Mouse (Mus musculus): ENCODE measurements around the gene Znrf1.

Znrf1 gene

DNA sequence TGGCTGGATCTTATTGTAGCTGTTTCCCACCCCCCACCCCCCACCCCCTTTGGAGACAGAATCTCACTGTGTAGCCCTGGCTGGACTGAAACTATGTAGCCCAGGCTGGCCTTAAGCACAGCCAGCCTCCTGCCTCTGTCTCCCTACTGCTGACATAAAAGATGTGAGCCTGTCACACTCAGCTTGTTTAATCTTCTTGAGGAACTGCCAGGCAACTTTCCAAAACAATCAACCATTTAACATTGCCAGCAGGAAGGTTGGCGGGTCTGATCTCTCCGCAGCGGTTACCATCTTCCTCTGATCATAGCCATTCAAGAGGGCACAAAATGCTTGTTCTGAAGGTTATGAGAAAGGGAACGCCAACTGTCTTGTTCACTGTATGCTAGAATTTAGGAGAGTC is 2.4 kb upstream of the Znrf1 start:
- DNase-seq (ENCODE audit: low spot score) = no peak

- no peak for DNase-seq (ENCODE audit: low spot score)
Observed at GRCm38 (mm10) chr8:111535491-111535890, 406 bp upstream of the Znrf1 start.

GRCm38 (mm10) chr8:111536978-111537764 is 1.3 kb downstream of the Znrf1 start:
- no peak for DNase-seq (ENCODE audit: low spot score)

- no peak for DNase-seq (ENCODE audit: low spot score)
Observed at GRCm38 (mm10) chr8:111537765-111538158, 1.9 kb downstream of the Znrf1 start.

- DNase-seq (ENCODE audit: low spot score) = no peak
Observed at GRCm38 (mm10) chr8:111538194-111538593, 2.3 kb downstream of the Znrf1 start.

DNA sequence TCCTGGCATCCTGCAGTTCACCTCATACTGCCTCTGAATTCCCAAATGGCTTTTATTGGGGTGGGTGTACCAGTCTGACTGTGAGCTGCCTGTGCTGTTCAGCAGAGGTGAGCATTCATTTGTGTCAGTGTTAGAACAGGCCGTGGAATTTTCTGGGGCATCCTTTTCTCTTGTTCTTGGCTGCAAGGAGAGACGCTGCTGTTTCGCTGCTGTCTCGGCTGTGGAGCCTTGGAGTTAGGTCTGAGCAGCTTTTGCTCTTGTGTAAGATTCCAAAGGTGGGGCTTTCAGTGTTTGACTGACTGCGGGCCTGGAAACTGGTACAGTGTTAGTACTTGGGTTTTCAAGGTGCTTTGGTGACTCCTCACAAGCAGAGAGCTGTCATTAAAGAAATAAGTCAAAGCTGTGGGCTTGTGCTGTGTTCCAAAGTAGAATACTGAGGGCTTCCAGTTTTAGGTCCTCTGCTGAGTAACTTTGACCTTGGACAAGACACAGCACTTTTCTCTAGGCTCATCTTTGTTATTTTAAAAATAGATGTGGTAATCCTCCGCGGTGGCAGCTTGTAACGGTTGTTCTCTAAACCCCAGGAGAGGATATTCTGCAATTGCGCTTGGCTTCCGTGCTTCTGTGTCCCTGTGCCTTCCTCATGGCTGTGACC is 3.7 kb downstream of the Znrf1 start:
- no peak for DNase-seq (ENCODE audit: low spot score)

- DNase-seq (ENCODE audit: low spot score) = no peak
Observed at GRCm38 (mm10) chr8:111543712-111544380, 7.9 kb downstream of the Znrf1 start.

- DNase-seq (ENCODE audit: low spot score) = no peak
Observed at GRCm38 (mm10) chr8:111545406-111546156, 9.7 kb downstream of the Znrf1 start.

DNA sequence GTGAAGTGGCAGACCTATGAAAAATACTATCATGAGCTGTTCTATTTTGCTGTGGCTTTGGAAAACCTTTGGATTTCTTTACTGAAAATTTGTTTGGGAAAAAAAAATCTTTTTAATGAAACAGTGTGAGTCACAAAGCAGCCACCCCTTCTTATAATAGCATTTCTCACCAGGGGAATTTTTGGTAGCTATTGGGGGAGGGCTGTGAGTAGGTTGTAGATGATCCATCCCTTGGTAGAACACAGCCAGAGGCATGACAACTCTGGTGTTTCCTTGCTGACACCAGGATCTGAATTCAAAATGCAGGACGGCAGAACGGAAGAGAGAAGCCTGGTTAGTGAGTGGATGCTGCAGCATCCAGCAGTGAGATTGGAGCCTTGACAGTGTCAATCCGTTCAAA is 11.2 kb downstream of the Znrf1 start:
- no peak for DNase-seq (ENCODE audit: low spot score)

GRCm38 (mm10) chr8:111548201-111548600 is 12.3 kb downstream of the Znrf1 start:
- no peak for DNase-seq (ENCODE audit: low spot score)

- DNase-seq (ENCODE audit: low spot score) = no peak
Observed at GRCm38 (mm10) chr8:111550002-111550870, 14.3 kb downstream of the Znrf1 start.

DNA sequence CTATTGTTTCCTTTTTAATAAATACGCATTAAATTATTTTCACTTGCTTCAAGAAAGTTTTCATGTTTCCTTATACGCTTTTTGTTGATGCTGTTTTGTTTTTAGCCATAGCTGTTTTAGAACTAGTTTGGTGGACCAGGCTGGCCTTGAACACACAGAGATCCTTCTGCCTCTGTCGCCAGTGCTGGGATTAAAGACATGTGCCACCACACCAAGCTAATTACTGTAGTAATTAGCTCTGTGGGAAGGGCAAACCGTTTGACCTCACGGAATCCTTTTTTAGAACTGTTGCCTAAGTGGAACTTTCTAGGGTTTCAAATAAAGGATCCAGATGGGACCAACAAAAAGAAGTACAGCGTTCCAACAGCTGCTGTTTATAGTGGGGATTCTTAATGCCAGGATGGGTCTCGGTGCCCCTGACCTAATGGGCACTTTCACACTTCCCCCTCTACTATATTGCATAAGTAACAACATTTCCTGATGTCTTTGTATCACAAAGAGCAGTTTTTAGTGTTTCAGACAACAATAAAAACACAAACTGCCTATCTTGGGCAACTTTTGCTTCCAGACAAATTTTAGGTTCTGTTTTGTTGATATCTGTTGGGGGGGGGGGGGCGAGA is 15.7 kb downstream of the Znrf1 start:
- no peak for DNase-seq (ENCODE audit: low spot score)

GRCm38 (mm10) chr8:111561824-111562223 is 25.9 kb downstream of the Znrf1 start:
- DNase-seq (ENCODE audit: low spot score) = no peak

GRCm38 (mm10) chr8:111562274-111562803 is 26.4 kb downstream of the Znrf1 start:
- no peak for DNase-seq (ENCODE audit: low spot score)

GRCm38 (mm10) chr8:111563075-111563474 is 27.2 kb downstream of the Znrf1 start:
- DNase-seq (ENCODE audit: low spot score) = no peak

- DNase-seq (ENCODE audit: low spot score) = no peak
Observed at GRCm38 (mm10) chr8:111563687-111564086, 27.8 kb downstream of the Znrf1 start.

DNA sequence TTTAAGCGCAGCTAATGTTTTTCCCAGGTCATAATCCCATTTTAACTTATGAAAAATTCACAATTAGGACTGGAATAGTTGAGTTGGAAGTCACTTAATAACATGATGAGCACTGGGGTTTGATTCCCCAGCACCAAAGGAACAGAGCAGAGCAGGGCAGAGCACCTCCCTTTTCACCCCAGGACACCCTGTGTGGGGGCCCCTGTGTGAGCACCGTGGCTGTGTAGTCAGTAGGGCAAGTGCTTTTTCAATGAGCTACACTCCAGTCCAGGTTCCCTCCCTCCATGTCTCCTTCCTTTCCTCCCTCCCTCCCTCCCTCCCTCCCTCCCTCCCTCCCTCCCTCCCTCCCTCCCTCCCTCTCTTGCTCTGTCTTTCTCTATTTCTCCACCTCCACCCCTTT is 28.2 kb downstream of the Znrf1 start:
- no peak for DNase-seq (ENCODE audit: low spot score)

- no peak for DNase-seq (ENCODE audit: low spot score)
Observed at GRCm38 (mm10) chr8:111565784-111566191, 29.9 kb downstream of the Znrf1 start.

GRCm38 (mm10) chr8:111566326-111566725 is 30.4 kb downstream of the Znrf1 start:
- DNase-seq (ENCODE audit: low spot score) = no peak

DNA sequence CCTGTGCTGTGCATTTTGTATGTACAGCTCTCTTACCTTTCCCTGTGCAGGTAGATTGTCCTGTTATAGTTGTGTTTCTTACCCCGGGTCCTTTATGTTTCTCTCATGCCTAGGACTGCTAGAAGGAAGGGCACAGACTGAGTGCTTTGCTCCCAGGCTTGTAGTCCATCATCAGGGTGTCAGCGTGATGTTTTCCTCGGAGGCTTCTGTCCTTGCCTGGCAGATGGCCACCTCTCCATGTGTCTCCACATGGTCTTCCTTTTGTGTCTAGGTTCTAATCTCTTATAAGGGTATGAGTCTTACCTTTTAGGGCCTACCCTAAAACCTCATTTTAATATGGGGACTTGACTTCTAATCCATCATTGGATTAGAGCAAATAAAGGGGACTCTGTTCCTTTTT is 31.7 kb downstream of the Znrf1 start:
- DNase-seq (ENCODE audit: low spot score) = no peak

GRCm38 (mm10) chr8:111568029-111568428 is 32.1 kb downstream of the Znrf1 start:
- DNase-seq (ENCODE audit: low spot score) = no peak
